Mouse (Mus musculus) stomach, postnatal 0 days (tissue): ENCODE results near the gene Cmpk2. TPM values are rescaled to one million over a fixed set of nuclear protein-coding genes. Genes with fewer than 3 reads are reported as not detected.
"Not testable (repeated sequence)": the region's sequence is repeated elsewhere in the genome, so short reads cannot be mapped to it uniquely, and the experiment has no call there.

Experiments used
- ATAC-seq: fragments of 200-750 bp; cut with Nextera tagmentation; 2 replicates; pipeline ENCODE4 v1.8.0; 2017; ENCODE audit not compliant: low FRiP score, low TSS enrichment
- DNase-seq: peaks from one replicate; pipeline ENCODE4 v3.0.0-alpha.2; 2016; ENCODE audit warnings: low spot score
- H3K27ac ChIP-seq: fragments of 300-500 bp; sonication (generic); replicated peaks from 2 replicates; pipeline ENCODE4 v1.5.1; 2014; ENCODE audit warnings: mild to moderate bottlenecking, control low read depth
- H3K27me3 ChIP-seq: fragments of 300-500 bp; sonication (generic); 2 replicates; pipeline ENCODE4 v1.6.1; 2014; ENCODE audit warnings: low read length; ENCODE audit not compliant: control insufficient read depth, insufficient read depth
- H3K36me3 ChIP-seq: fragments of 300-500 bp; sonication (generic); 2 replicates; pipeline ENCODE4 v1.6.1; 2014; ENCODE audit warnings: low read length, mixed read lengths; ENCODE audit not compliant: control insufficient read depth, insufficient read depth
- H3K4me1 ChIP-seq: fragments of 300-500 bp; sonication (generic); replicated peaks from 2 replicates; pipeline ENCODE4 v1.6.1; 2014; ENCODE audit warnings: antibody characterized with exemption; ENCODE audit not compliant: control insufficient read depth, insufficient read depth
- H3K4me2 ChIP-seq: fragments of 300-500 bp; sonication (generic); replicated peaks from 2 replicates; pipeline ENCODE4 v1.6.1; 2014; ENCODE audit warnings: low read depth, mild to moderate bottlenecking, control low read depth, moderate library complexity
- H3K4me3 ChIP-seq: fragments of 300-500 bp; sonication (generic); 2 replicates; pipeline ENCODE4 v1.5.1; 2014; ENCODE audit warnings: low read depth, low read length, control low read depth
- H3K9ac ChIP-seq: fragments of 300-500 bp; sonication (generic); 2 replicates; pipeline ENCODE4 v1.6.1; 2014; ENCODE audit warnings: mild to moderate bottlenecking, low read length, control low read depth, mixed read lengths
- H3K9me3 ChIP-seq: fragments of 300-500 bp; sonication (generic); 2 replicates; pipeline ENCODE4 v1.6.1; 2016; ENCODE audit warnings: low read length; ENCODE audit not compliant: control insufficient read depth
- CTCF ChIP-seq: IDR thresholded peaks from 2 replicates; pipeline ENCODE4 v1.5.1; 2016; ENCODE audit warnings: antibody characterized with exemption, low read depth, mild to moderate bottlenecking, moderate library complexity
- EP300 ChIP-seq: optimal IDR thresholded peaks from 2 replicates; pipeline ENCODE3; 2016; ENCODE audit warnings: antibody characterized with exemption
- WGBS: fragments of 180-500 bp; shearing (Covaris S2); extraction: QIAGEN DNeasy Blood & Tissue Kit; methylation state at CpG from one replicate; pipeline ENCODE4 v1.1.7; 2014; 5-methylcytosine and 5-hydroxymethylcytosine counted together
- polyA plus RNA-seq: library from polyadenylated mRNA; unstranded; fragments of >200 nt; fragmentation: Nextera tagmentation; extraction: Ambion mirVana; gene quantifications from 2 replicates; pipeline ENCODE4 v1.2.1, GENCODE M21; 2015

Gene Cmpk2
- polyA plus RNA-seq: 2.9 and 4.3 TPM in 2 replicates

- Histone ChIP-seq H3K27ac (peak within 1 kb of the TSS; percentile 76), H3K4me3 (peak within 1 kb of the TSS; percentile 74), H3K4me1 (no peaks in the 10 kb centered on the region), H3K27me3 (no peaks in the 10 kb centered on the region), H3K36me3 (no peaks in the 10 kb centered on the region), H3K9me3 (no peaks in the 10 kb centered on the region), H3K9ac (peak within 1 kb of the TSS; percentile 76), H3K4me2 (peak within 1 kb of the TSS; percentile 97)
- WGBS: under 1% methylated on average over 69 of the region's 69 CpGs
- DNase-seq (peak; percentile 92), ATAC-seq (peak; percentile 81)
- TF ChIP-seq CTCF (peak; percentile 40), EP300 (no peak)
Measured at GRCm38 (mm10) chr12:26469098-26470041, at the start of gene Cmpk2. Gene Cmpk2, plus strand, starts transcription at chr12:26469204.

- H3K4me2 ChIP-seq: no peak overlapping the region
- no peak overlapping the region for H3K4me3 ChIP-seq
- H3K27me3 ChIP-seq: no peaks in the 10 kb centered on the region
- no peaks in the 10 kb centered on the region for H3K4me1 ChIP-seq
- H3K36me3 ChIP-seq: no peaks in the 10 kb centered on the region
- DNase-seq (no peak), ATAC-seq (no peak)
- H3K9ac ChIP-seq: no peak overlapping the region
- WGBS: 81% methylated on average over 2 of the region's 2 CpGs
- peak; percentile 71 for TF ChIP-seq CTCF
- TF ChIP-seq EP300: no peak
- H3K9me3 ChIP-seq: no peaks in the 10 kb centered on the region
- H3K27ac ChIP-seq: no peak overlapping the region
Measured at GRCm38 (mm10) chr12:26424841-26425240, 44.2 kb upstream of the Cmpk2 start.

GRCm38 (mm10) chr12:26428771-26429170 is 40.2 kb upstream of the Cmpk2 start:
- ATAC-seq: not testable (repeated sequence)

GRCm38 (mm10) chr12:26436334-26436733 is 32.7 kb upstream of the Cmpk2 start:
- no peak overlapping the region for H3K4me2 ChIP-seq
- H3K9ac ChIP-seq: no peak overlapping the region
- H3K4me1 ChIP-seq: no peaks in the 10 kb centered on the region
- no peaks in the 10 kb centered on the region for H3K9me3 ChIP-seq
- WGBS: 58% methylated on average over 4 of the region's 4 CpGs
- ATAC-seq (no peak), DNase-seq (no peak)
- H3K27ac ChIP-seq: no peak overlapping the region
- TF ChIP-seq CTCF (no peak), EP300 (no peak)
- no peaks in the 10 kb centered on the region for H3K36me3 ChIP-seq
- no peaks in the 10 kb centered on the region for H3K27me3 ChIP-seq
- H3K4me3 ChIP-seq: no peak overlapping the region

More at GRCm38 (mm10) chr12:26428771-26429170, 40.2 kb upstream of the Cmpk2 start:
- H3K4me1 ChIP-seq, H3K36me3 ChIP-seq, H3K9me3 ChIP-seq, H3K27ac ChIP-seq, H3K4me3 ChIP-seq, DNase-seq, H3K9ac ChIP-seq, H3K27me3 ChIP-seq, H3K4me2 ChIP-seq: not testable (repeated sequence)
- WGBS: 79% methylated on average over 2 of the region's 2 CpGs

- Histone ChIP-seq H3K9ac (no peak overlapping the region), H3K4me2 (no peak overlapping the region), H3K4me3 (no peak overlapping the region), H3K27me3 (no peaks in the 10 kb centered on the region), H3K9me3 (no peaks in the 10 kb centered on the region), H3K27ac (no peak overlapping the region), H3K36me3 (no peaks in the 10 kb centered on the region), H3K4me1 (no peaks in the 10 kb centered on the region)
- DNase-seq (no peak), ATAC-seq (no peak)
- no peak for TF ChIP-seq CTCF
- TF ChIP-seq EP300: no peak
- WGBS: 52% methylated on average over 3 of the region's 3 CpGs
Measured at GRCm38 (mm10) chr12:26437950-26438349, 31.1 kb upstream of the Cmpk2 start.

- Histone ChIP-seq H3K27ac (no peak overlapping the region), H3K4me3 (no peak overlapping the region), H3K27me3 (no peaks in the 10 kb centered on the region), H3K4me1 (no peaks in the 10 kb centered on the region), H3K9me3 (no peaks in the 10 kb centered on the region), H3K4me2 (no peak overlapping the region), H3K9ac (no peak overlapping the region), H3K36me3 (no peaks in the 10 kb centered on the region)
- DNase-seq (no peak), ATAC-seq (no peak)
- WGBS: 36% methylated on average over 3 of the region's 3 CpGs
- TF ChIP-seq CTCF (no peak), EP300 (no peak)
Measured at GRCm38 (mm10) chr12:26439366-26439765, 29.6 kb upstream of the Cmpk2 start.
